Mouse (Mus musculus): ENCODE data around the gene Slc30a2. TPM values are rescaled to one million over a fixed set of nuclear protein-coding genes. Genes with fewer than 3 reads are reported as not detected.

The Slc30a2 gene
- polyA plus RNA-seq, 1 experiment from 2014 or later: 0.11 TPM

- Histone ChIP-seq H3K4me3 (ENCODE audit: low read length) (no peak overlapping the region), H3K27me3 (ENCODE audit: control insufficient read depth, insufficient read depth, low read length) (no peaks in the 10 kb centered on the region), H3K4me2 (replicated peaks; ENCODE audit: low read depth, low read length) (no peak overlapping the region), H3K36me3 (ENCODE audit: control insufficient read depth, insufficient read depth, low read length) (no peaks in the 10 kb centered on the region), H3K9ac (ENCODE audit: low read depth, low read length) (no peak overlapping the region), H3K27ac (ENCODE audit: low read depth, low read length) (no peak overlapping the region), H3K9me3 (ENCODE audit: control insufficient read depth, low read length) (no peaks in the 10 kb centered on the region; the same call in none of the 2 replicates), H3K4me1 (ENCODE audit: control insufficient read depth, insufficient read depth, low read length) (0 out of 2 replicates have a peak, but pooled peaks cover 8% of the 10 kb centered on the region)
- ATAC-seq (ENCODE audit: low FRiP score, low TSS enrichment): no peak
- WGBS: 94% methylated on average over 7 of the region's 7 CpGs
Measured at GRCm38 (mm10) chr4:134395142-134395541, 52.2 kb downstream of the Slc30a2 start.

- Histone ChIP-seq H3K36me3 (ENCODE audit: control insufficient read depth, insufficient read depth, low read length) (no peaks in the 10 kb centered on the region), H3K4me2 (replicated peaks; ENCODE audit: low read depth, low read length) (peak within 1 kb of the TSS; percentile 93), H3K9ac (ENCODE audit: low read depth, low read length) (peak within 1 kb of the TSS; percentile 62), H3K4me1 (ENCODE audit: control insufficient read depth, insufficient read depth, low read length) (peaks cover 11% of the 10 kb centered on the region), H3K9me3 (ENCODE audit: control insufficient read depth, low read length) (no peaks in the 10 kb centered on the region; the same call in none of the 2 replicates), H3K27me3 (ENCODE audit: control insufficient read depth, insufficient read depth, low read length) (no peaks in the 10 kb centered on the region), H3K27ac (ENCODE audit: low read depth, low read length) (peak within 1 kb of the TSS; percentile 51; the same call in 1 of the 2 replicates), H3K4me3 (ENCODE audit: low read length) (peak within 1 kb of the TSS; percentile 65)
- WGBS: 1% methylated on average over 31 of the region's 31 CpGs
- peak; percentile 98 for ATAC-seq (ENCODE audit: low FRiP score, low TSS enrichment)
Measured at GRCm38 (mm10) chr4:134395977-134396825, 53.2 kb downstream of the Slc30a2 start, which contains the start of gene Pafah2. TSS of gene Pafah2 (plus strand) at chr4:134396320.

DNA sequence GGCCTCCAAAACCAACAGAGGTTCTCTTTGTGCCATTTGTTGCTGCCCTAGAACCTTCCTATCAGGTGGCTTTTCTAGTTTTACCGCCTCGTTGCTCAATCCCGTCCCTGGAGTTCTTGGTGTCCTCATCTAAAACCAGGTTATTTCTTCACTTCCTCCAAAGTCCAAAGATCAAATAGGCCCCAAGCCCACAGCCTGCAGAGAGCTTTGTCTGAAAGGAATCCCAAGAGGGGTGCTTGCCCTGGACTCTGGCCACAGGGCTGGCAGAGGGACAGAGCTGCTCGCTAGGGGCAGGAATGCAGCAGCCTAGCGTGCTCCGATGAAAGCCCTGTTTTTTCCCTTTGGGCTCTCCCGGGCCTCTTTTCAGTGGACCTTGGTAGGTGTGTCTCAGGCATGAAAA lies 54.1 kb downstream of the Slc30a2 start:
- peak overlapping the region; percentile 65 for H3K4me3 ChIP-seq (ENCODE audit: low read length)
- ATAC-seq (ENCODE audit: low FRiP score, low TSS enrichment): no peak
- H3K27me3 ChIP-seq (ENCODE audit: control insufficient read depth, insufficient read depth, low read length): no peaks in the 10 kb centered on the region
- peaks cover 20% of the 10 kb centered on the region for H3K4me1 ChIP-seq (ENCODE audit: control insufficient read depth, insufficient read depth, low read length)
- peak overlapping the region; percentile 93 for H3K4me2 ChIP-seq (replicated peaks; ENCODE audit: low read depth, low read length)
- H3K36me3 ChIP-seq (ENCODE audit: control insufficient read depth, insufficient read depth, low read length): no peaks in the 10 kb centered on the region
- 16% methylated on average over 7 of the region's 7 CpGs for WGBS
- no peaks in the 10 kb centered on the region for H3K9me3 ChIP-seq (ENCODE audit: control insufficient read depth, low read length)
- peak overlapping the region; percentile 23 for H3K9ac ChIP-seq (ENCODE audit: low read depth, low read length)
- peak overlapping the region; percentile 31; the same call in 1 of the 2 replicates for H3K27ac ChIP-seq (ENCODE audit: low read depth, low read length)

DNA sequence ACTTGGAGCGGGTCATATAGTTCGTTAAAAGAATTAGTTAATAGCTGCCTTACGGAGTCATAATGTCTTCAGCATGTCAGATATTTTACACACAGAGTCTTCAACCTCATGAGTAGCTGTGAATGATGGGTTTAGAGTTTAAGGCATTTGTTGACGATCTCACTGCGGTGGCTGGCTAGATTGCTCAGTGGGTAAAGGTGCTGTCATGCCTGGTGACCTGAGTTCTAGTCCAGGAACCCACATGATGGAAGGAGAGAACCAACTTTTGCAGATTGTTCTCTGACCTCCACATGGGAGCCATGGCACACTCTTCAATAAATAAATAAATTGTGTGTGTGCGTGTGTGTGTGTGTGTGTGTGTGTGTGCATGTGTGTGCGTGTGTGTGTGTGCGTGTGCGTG lies 54.8 kb downstream of the Slc30a2 start:
- Histone ChIP-seq H3K27ac (ENCODE audit: low read depth, low read length) (no peak overlapping the region), H3K36me3 (ENCODE audit: control insufficient read depth, insufficient read depth, low read length) (no peaks in the 10 kb centered on the region), H3K4me1 (ENCODE audit: control insufficient read depth, insufficient read depth, low read length) (peaks cover 26% of the 10 kb centered on the region), H3K9ac (ENCODE audit: low read depth, low read length) (0 out of 2 replicates have a peak overlapping the region, but pooled peaks have one; percentile 23), H3K9me3 (ENCODE audit: control insufficient read depth, low read length) (no peaks in the 10 kb centered on the region), H3K4me3 (ENCODE audit: low read length) (peak overlapping the region; percentile 65; the same call in 1 of the 2 replicates), H3K27me3 (ENCODE audit: control insufficient read depth, insufficient read depth, low read length) (no peaks in the 10 kb centered on the region), H3K4me2 (replicated peaks; ENCODE audit: low read depth, low read length) (no peak overlapping the region; the same call in 1 of the 2 replicates)
- no peak for ATAC-seq (ENCODE audit: low FRiP score, low TSS enrichment)
- WGBS: 87% methylated on average over 9 of the region's 9 CpGs

GRCm38 (mm10) chr4:134400206-134400605 lies 57.2 kb downstream of the Slc30a2 start:
- WGBS: 32% methylated on average over 5 of the region's 5 CpGs
- Histone ChIP-seq H3K4me3 (ENCODE audit: low read length) (no peak overlapping the region), H3K27ac (ENCODE audit: low read depth, low read length) (no peak overlapping the region), H3K9me3 (ENCODE audit: control insufficient read depth, low read length) (no peaks in the 10 kb centered on the region), H3K27me3 (ENCODE audit: control insufficient read depth, insufficient read depth, low read length) (no peaks in the 10 kb centered on the region), H3K9ac (ENCODE audit: low read depth, low read length) (no peak overlapping the region), H3K36me3 (ENCODE audit: control insufficient read depth, insufficient read depth, low read length) (no peaks in the 10 kb centered on the region), H3K4me1 (ENCODE audit: control insufficient read depth, insufficient read depth, low read length) (peaks cover 28% of the 10 kb centered on the region), H3K4me2 (replicated peaks; ENCODE audit: low read depth, low read length) (no peak overlapping the region)
- ATAC-seq (ENCODE audit: low FRiP score, low TSS enrichment): no peak

DNA sequence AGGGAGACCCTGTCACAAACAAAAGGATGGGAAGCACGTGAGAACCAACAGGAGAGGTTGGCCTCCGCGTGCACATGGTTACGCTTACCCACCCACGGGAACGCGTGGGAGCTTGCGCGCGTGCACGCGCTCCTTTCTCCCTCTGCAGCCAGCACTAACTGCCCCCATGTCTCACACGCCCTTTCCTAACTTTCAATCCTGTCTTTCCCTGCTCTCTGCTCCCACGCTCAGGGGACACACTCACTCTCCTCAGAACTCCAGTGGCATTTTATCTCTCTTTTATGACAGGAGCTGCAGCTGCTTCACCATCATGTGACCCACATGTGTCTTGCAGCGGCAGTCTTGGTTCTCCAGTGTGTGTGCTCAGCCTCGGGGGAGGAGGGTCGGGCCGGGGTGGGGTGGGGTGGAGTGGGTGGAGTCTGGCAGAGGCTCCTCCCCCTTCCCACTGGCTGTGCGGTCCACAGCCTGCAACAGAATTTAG lies 58.2 kb downstream of the Slc30a2 start:
- Histone ChIP-seq H3K27ac (ENCODE audit: low read depth, low read length) (no peak overlapping the region), H3K9me3 (ENCODE audit: control insufficient read depth, low read length) (no peaks in the 10 kb centered on the region), H3K4me1 (ENCODE audit: control insufficient read depth, insufficient read depth, low read length) (peaks cover 28% of the 10 kb centered on the region), H3K4me3 (ENCODE audit: low read length) (peak overlapping the region; percentile 37), H3K4me2 (replicated peaks; ENCODE audit: low read depth, low read length) (peak overlapping the region; percentile 58), H3K9ac (ENCODE audit: low read depth, low read length) (peak overlapping the region; percentile 52; the same call in 1 of the 2 replicates), H3K36me3 (ENCODE audit: control insufficient read depth, insufficient read depth, low read length) (peaks cover 3% of the 10 kb centered on the region; the same call in 1 of the 2 replicates), H3K27me3 (ENCODE audit: control insufficient read depth, insufficient read depth, low read length) (no peaks in the 10 kb centered on the region)
- 4% methylated on average over 19 of the region's 19 CpGs for WGBS
- ATAC-seq (ENCODE audit: low FRiP score, low TSS enrichment): peak; percentile 82

DNA sequence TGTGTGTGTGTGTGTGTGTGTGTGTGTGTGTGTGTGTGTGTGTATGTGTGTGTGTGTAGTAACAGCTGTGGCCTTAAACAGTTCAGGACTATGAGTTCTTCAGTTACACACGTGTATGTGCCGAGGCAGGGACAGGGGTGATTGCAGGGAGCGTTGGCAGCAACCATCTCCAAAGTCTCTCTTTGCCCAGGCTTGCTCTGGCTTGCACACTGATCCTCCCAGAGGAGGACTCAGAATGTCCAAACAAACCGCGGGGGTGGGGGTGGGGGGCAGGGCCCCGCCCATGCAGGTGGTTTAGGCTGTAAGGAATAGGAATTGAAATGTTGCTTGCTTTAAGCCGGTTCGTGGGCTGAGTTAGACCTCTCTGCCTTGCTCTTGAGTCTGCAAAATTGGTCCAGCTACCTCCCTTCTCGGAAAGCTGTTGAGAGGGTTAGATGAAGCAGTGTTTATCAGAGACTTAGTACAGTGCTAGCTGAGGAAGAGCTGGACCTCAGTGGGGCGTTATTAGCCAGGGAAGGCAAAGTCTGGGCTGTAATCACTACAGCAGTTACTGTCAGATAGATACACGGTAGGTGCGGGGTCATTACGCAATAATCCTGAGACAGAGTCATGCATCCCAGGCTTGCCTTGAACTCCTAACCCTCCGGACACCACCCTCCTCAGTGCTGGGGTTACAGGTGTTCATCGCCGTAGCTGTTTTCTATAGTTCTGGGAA lies 59.0 kb downstream of the Slc30a2 start:
- H3K4me2 ChIP-seq (replicated peaks; ENCODE audit: low read depth, low read length): no peak overlapping the region
- no peaks in the 10 kb centered on the region for H3K27me3 ChIP-seq (ENCODE audit: control insufficient read depth, insufficient read depth, low read length)
- ATAC-seq (ENCODE audit: low FRiP score, low TSS enrichment): no peak
- peaks cover 28% of the 10 kb centered on the region for H3K4me1 ChIP-seq (ENCODE audit: control insufficient read depth, insufficient read depth, low read length)
- H3K9me3 ChIP-seq (ENCODE audit: control insufficient read depth, low read length): no peaks in the 10 kb centered on the region
- H3K36me3 ChIP-seq (ENCODE audit: control insufficient read depth, insufficient read depth, low read length): peaks cover 3% of the 10 kb centered on the region; the same call in 1 of the 2 replicates
- H3K9ac ChIP-seq (ENCODE audit: low read depth, low read length): no peak overlapping the region
- WGBS: 64% methylated on average over 16 of the region's 16 CpGs
- peak overlapping the region; percentile 37; the same call in 1 of the 2 replicates for H3K4me3 ChIP-seq (ENCODE audit: low read length)
- H3K27ac ChIP-seq (ENCODE audit: low read depth, low read length): no peak overlapping the region

GRCm38 (mm10) chr4:134402571-134403262 lies 59.7 kb downstream of the Slc30a2 start:
- H3K4me1 ChIP-seq (ENCODE audit: control insufficient read depth, insufficient read depth, low read length): peaks cover 21% of the 10 kb centered on the region
- no peak overlapping the region for H3K4me3 ChIP-seq (ENCODE audit: low read length)
- no peaks in the 10 kb centered on the region for H3K9me3 ChIP-seq (ENCODE audit: control insufficient read depth, low read length)
- 63% methylated on average over 16 of the region's 16 CpGs for WGBS
- H3K9ac ChIP-seq (ENCODE audit: low read depth, low read length): no peak overlapping the region
- H3K27me3 ChIP-seq (ENCODE audit: control insufficient read depth, insufficient read depth, low read length): no peaks in the 10 kb centered on the region
- no peak for ATAC-seq (ENCODE audit: low FRiP score, low TSS enrichment)
- peaks cover 3% of the 10 kb centered on the region; the same call in 1 of the 2 replicates for H3K36me3 ChIP-seq (ENCODE audit: control insufficient read depth, insufficient read depth, low read length)
- no peak overlapping the region for H3K4me2 ChIP-seq (replicated peaks; ENCODE audit: low read depth, low read length)
- no peak overlapping the region for H3K27ac ChIP-seq (ENCODE audit: low read depth, low read length)
